Mouse (Mus musculus) forebrain, embryonic 16.5 days (tissue): ENCODE data around the gene Nfatc4. TPM values are rescaled to one million over a fixed set of nuclear protein-coding genes. Genes with fewer than 3 reads are reported as not detected.

ENCODE experiments used
- ATAC-seq: fragments of 200-750 bp; cut with Nextera tagmentation; 2 replicates; pipeline ENCODE4 v1.8.0; 2017; ENCODE audit warnings: mild to moderate bottlenecking, moderate library complexity
- H3K27ac ChIP-seq: fragments of 300-500 bp; sonication (generic); 2 replicates; pipeline ENCODE4 v1.5.1; 2014; ENCODE audit warnings: low read length, control low read depth
- H3K27me3 ChIP-seq: fragments of 300-500 bp; sonication (generic); replicated peaks from 2 replicates; pipeline ENCODE4 v1.6.1; 2014; ENCODE audit warnings: low read length; ENCODE audit not compliant: control insufficient read depth, insufficient read depth
- H3K36me3 ChIP-seq: fragments of 300-500 bp; sonication (generic); 2 replicates; pipeline ENCODE4 v1.6.1; 2014; ENCODE audit not compliant: control insufficient read depth, insufficient read depth
- H3K4me1 ChIP-seq: fragments of 300-500 bp; sonication (generic); replicated peaks from 2 replicates; pipeline ENCODE4 v1.6.1; 2014; ENCODE audit warnings: low read length; ENCODE audit not compliant: control insufficient read depth, insufficient read depth
- H3K4me2 ChIP-seq: fragments of 300-500 bp; sonication (generic); 2 replicates; pipeline ENCODE4 v1.6.1; 2014; ENCODE audit warnings: mild to moderate bottlenecking, low read length, control low read depth
- H3K4me3 ChIP-seq: fragments of 300-500 bp; sonication (generic); replicated peaks from 2 replicates; pipeline ENCODE4 v1.5.1; 2014; ENCODE audit warnings: mild to moderate bottlenecking, low read length, control low read depth
- H3K9ac ChIP-seq: fragments of 300-500 bp; sonication (generic); replicated peaks from 2 replicates; pipeline ENCODE4 v1.6.1; 2014; ENCODE audit warnings: low read depth, low read length, control low read depth
- H3K9me3 ChIP-seq: fragments of 300-500 bp; sonication (generic); 2 replicates; pipeline ENCODE4 v1.6.1; 2016; ENCODE audit warnings: low read length; ENCODE audit not compliant: control insufficient read depth
- WGBS: fragments of 180-500 bp; shearing (Covaris S2); extraction: QIAGEN DNeasy Blood & Tissue Kit; methylation state at CpG from one replicate; pipeline ENCODE4 v1.1.7; 2014; 5-methylcytosine and 5-hydroxymethylcytosine counted together
- polyA plus RNA-seq: library from polyadenylated mRNA; unstranded; fragments of >200 nt; fragmentation: Nextera tagmentation; extraction: Ambion mirVana; gene quantifications from 2 replicates; pipeline ENCODE4 v1.2.1, GENCODE M21; 2015

Gene Nfatc4
- polyA plus RNA-seq, 1 experiment from 2014 or later = 12.3 TPM

GRCm38 (mm10) chr14:55873714-55874683, 51.1 kb downstream of the Nfatc4 start:
- Histone ChIP-seq H3K36me3 (peaks cover 18% of the 10 kb centered on the region), H3K4me2 (peak overlapping the region; percentile 37), H3K9me3 (no peaks in the 10 kb centered on the region), H3K4me3 (peak overlapping the region; percentile 23; the same call in 1 of the 2 replicates), H3K27ac (no peak overlapping the region), H3K9ac (peak overlapping the region; percentile 10), H3K27me3 (no peaks in the 10 kb centered on the region), H3K4me1 (peaks cover 14% of the 10 kb centered on the region)
- 15% methylated on average over 30 of the region's 30 CpGs for WGBS
- ATAC-seq = peak; percentile 51

- Histone ChIP-seq H3K27ac (no peak overlapping the region), H3K27me3 (no peaks in the 10 kb centered on the region), H3K9ac (0 out of 2 replicates have a peak overlapping the region, but pooled peaks have one; percentile 8), H3K36me3 (no peaks in the 10 kb centered on the region), H3K4me2 (no peak overlapping the region), H3K9me3 (no peaks in the 10 kb centered on the region), H3K4me3 (no peak overlapping the region), H3K4me1 (peaks cover 14% of the 10 kb centered on the region)
- no peak for ATAC-seq
- 32% methylated on average over 14 of the region's 14 CpGs for WGBS
These were observed 54.7 kb downstream of the Nfatc4 start for GRCm38 (mm10) chr14:55877469-55878315.

GRCm38 (mm10) chr14:55878316-55878940, 55.5 kb downstream of the Nfatc4 start:
- H3K9ac ChIP-seq = no peak overlapping the region
- H3K27ac ChIP-seq = no peak overlapping the region
- no peak overlapping the region for H3K4me3 ChIP-seq
- no peaks in the 10 kb centered on the region for H3K27me3 ChIP-seq
- no peaks in the 10 kb centered on the region for H3K36me3 ChIP-seq
- 34% methylated on average over 7 of the region's 7 CpGs for WGBS
- no peaks in the 10 kb centered on the region for H3K9me3 ChIP-seq
- H3K4me2 ChIP-seq = no peak overlapping the region
- ATAC-seq = no peak
- H3K4me1 ChIP-seq = peaks cover 12% of the 10 kb centered on the region

GRCm38 (mm10) chr14:55879623-55880022, 56.7 kb downstream of the Nfatc4 start:
- 34% methylated on average over 1 of the region's 1 CpGs for WGBS
- H3K36me3 ChIP-seq = no peaks in the 10 kb centered on the region
- H3K4me1 ChIP-seq = peaks cover 9% of the 10 kb centered on the region; the same call in 1 of the 2 replicates
- no peaks in the 10 kb centered on the region for H3K9me3 ChIP-seq
- H3K9ac ChIP-seq = no peak overlapping the region
- peak; percentile 63; the same call in 1 of the 2 replicates for ATAC-seq
- no peak overlapping the region for H3K27ac ChIP-seq
- H3K4me2 ChIP-seq = no peak overlapping the region
- no peak overlapping the region for H3K4me3 ChIP-seq
- no peaks in the 10 kb centered on the region for H3K27me3 ChIP-seq

GRCm38 (mm10) chr14:55880982-55881381, 58.0 kb downstream of the Nfatc4 start:
- Histone ChIP-seq H3K9ac (no peak overlapping the region), H3K27me3 (no peaks in the 10 kb centered on the region), H3K4me2 (no peak overlapping the region), H3K27ac (no peak overlapping the region), H3K4me3 (no peak overlapping the region), H3K36me3 (no peaks in the 10 kb centered on the region), H3K9me3 (no peaks in the 10 kb centered on the region), H3K4me1 (peaks cover 19% of the 10 kb centered on the region)
- ATAC-seq = no peak
- WGBS = 87% methylated on average over 8 of the region's 8 CpGs

- Histone ChIP-seq H3K27me3 (no peaks in the 10 kb centered on the region), H3K4me1 (peaks cover 23% of the 10 kb centered on the region), H3K4me3 (no peak overlapping the region), H3K9ac (no peak overlapping the region), H3K4me2 (no peak overlapping the region), H3K36me3 (no peaks in the 10 kb centered on the region), H3K27ac (no peak overlapping the region), H3K9me3 (no peaks in the 10 kb centered on the region)
- 79% methylated on average over 6 of the region's 6 CpGs for WGBS
- ATAC-seq = no peak
These were observed 59.3 kb downstream of the Nfatc4 start for GRCm38 (mm10) chr14:55882171-55882641.

GRCm38 (mm10) chr14:55883149-55883661, 60.3 kb downstream of the Nfatc4 start:
- Histone ChIP-seq H3K9me3 (no peaks in the 10 kb centered on the region), H3K4me1 (peaks cover 21% of the 10 kb centered on the region), H3K27me3 (no peaks in the 10 kb centered on the region), H3K27ac (no peak overlapping the region), H3K36me3 (peaks cover 3% of the 10 kb centered on the region; the same call in 1 of the 2 replicates), H3K4me2 (no peak overlapping the region), H3K4me3 (no peak overlapping the region), H3K9ac (no peak overlapping the region)
- no peak for ATAC-seq
- 97% methylated on average over 13 of the region's 13 CpGs for WGBS
